ENCODE assay signal across 8 mouse cellular contexts in the genomic region with DNA sequence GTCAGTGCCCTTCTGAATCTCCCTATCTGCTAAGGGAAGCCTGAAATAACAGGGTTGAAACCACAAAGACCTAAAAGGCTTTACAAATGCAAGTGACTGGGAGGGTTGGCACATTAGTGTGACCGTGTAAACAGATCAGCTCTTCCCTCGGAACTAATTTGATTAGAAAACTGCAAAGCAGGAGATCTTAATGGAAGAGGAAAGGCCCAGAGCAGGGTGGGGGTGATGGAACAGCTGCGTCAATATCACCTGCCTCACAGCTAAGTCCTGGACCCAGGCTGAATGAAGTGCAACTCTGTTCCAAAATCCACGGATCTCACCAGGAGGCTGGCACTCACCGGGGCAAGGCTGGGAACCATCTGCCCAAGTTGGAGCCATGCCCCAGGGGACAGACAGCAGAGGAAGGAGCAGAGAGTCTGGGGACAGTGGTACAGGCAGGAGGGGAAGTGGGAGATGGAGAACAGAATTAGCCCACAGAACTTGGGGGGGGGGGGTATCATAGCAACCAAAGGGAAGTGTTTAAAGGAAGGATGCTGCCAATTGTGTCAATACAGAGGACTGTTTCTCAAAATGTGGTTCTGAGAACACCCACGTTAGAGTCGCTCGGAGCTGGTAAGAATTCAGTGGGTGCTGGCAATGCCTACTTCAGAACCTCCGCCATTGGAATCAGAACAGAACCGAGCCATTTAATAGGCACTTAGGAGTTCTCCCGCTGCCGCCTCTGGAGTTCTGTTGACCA. TPM values are rescaled to one million over a fixed set of nuclear protein-coding genes. Genes with fewer than 3 reads are reported as not detected.
DNase-seq lines count a peak whose midpoint lies in the region; ATAC-seq lines count a peak whose summit lies in the region.

No protein-coding gene starts in this region.

- no peak overlapping the region for H3K9ac ChIP-seq in forebrain, embryonic 11.5 days (ENCODE audit: low read length)

- no peak overlapping the region for H3K4me3 ChIP-seq in forebrain, embryonic 10.5 days
- no peak overlapping the region for H3K4me3 ChIP-seq in forebrain, embryonic 11.5 days (ENCODE audit: low read depth, low read length)

- H3K4me1 ChIP-seq in forebrain, embryonic 10.5 days, result peaks cover 20% of the 10 kb centered on the region
- no peaks in the 10 kb centered on the region for H3K4me1 ChIP-seq in forebrain, embryonic 11.5 days (replicated peaks; ENCODE audit: control insufficient read depth, insufficient read depth, low read length)

- H3K36me3 ChIP-seq in forebrain, embryonic 10.5 days (replicated peaks), result no peaks in the 10 kb centered on the region
- H3K36me3 ChIP-seq in forebrain, embryonic 11.5 days (ENCODE audit: control insufficient read depth, insufficient read depth, low read length), result no peaks in the 10 kb centered on the region

- peak overlapping the region; percentile 6; the same call in 1 of the 2 replicates for H3K27ac ChIP-seq in forebrain, embryonic 10.5 days
- H3K27ac ChIP-seq in forebrain, embryonic 11.5 days (ENCODE audit: low read depth, low read length), result no peak overlapping the region

- no peak for DNase-seq in forebrain, embryonic 10.5 days (ENCODE audit: extremely low spot score, low spot score)
- DNase-seq in forebrain, embryonic 11.5 days (ENCODE audit: low spot score), result no peak
- peak; percentile 49 to 54 for DNase-seq in frontal cortex, postnatal 10 days (ENCODE audit: low spot score in 2 of 2)
- peak; percentile 68 to 71 for DNase-seq in left cerebral cortex, postnatal 10 days (ENCODE audit: extremely low spot score in 1 of 2, low spot score in 2 of 2)
- DNase-seq in right cerebral cortex, postnatal 36 days (ENCODE audit: low spot score in 2 of 2), result peak; percentile 62 to 66
- no peak for DNase-seq in thymus, postnatal 14 days
- no peak for DNase-seq in adrenal gland, postnatal 36 days
- no peak for DNase-seq in kidney, postnatal 25 days

- no peaks in the 10 kb centered on the region for H3K27me3 ChIP-seq in forebrain, embryonic 10.5 days (ENCODE audit: poor library complexity, severe bottlenecking)
- no peaks in the 10 kb centered on the region for H3K27me3 ChIP-seq in forebrain, embryonic 11.5 days (ENCODE audit: control insufficient read depth, insufficient read depth, low read length)

- no peak for ATAC-seq in forebrain, embryonic 11.5 days (replicated peaks; ENCODE audit: low FRiP score)

- 77% methylated on average over 12 of the region's 12 CpGs for WGBS in forebrain, embryonic 10.5 days
- 77% methylated on average over 12 of the region's 12 CpGs for WGBS in forebrain, embryonic 11.5 days

- intact Hi-C loops in left cerebral cortex, postnatal 10 days (cut with DNase I), result no loop called here

- H3K9me3 ChIP-seq in forebrain, embryonic 10.5 days, result no peaks in the 10 kb centered on the region
- no peaks in the 10 kb centered on the region for H3K9me3 ChIP-seq in forebrain, embryonic 11.5 days (ENCODE audit: control insufficient read depth, low read length)

- no peak overlapping the region for H3K4me2 ChIP-seq in forebrain, embryonic 11.5 days (ENCODE audit: low read depth, low read length, severe bottlenecking)

RNA-seq across cellular contexts. Expression of a gene that starts 14.4 kb away (rescaled TPM):
- polyA plus RNA-seq in forebrain, embryonic 10.5 days (2016; fragmentation: Nextera tagmentation; extraction: Ambion mirVana), result 45.8 and 47.6 TPM in 2 replicates
- polyA plus RNA-seq in forebrain, embryonic 11.5 days (2014; fragmentation: Nextera tagmentation; extraction: Ambion mirVana), result 47.2 and 50.3 TPM in 2 replicates
- 10 to 100 TPM; 15.7 to 16.0 TPM for total RNA-seq in left cerebral cortex, postnatal 10 days (2021)
- total RNA-seq in adrenal gland, postnatal 36 days (2021), result 10 to 100 TPM; 13.4 to 13.7 TPM

RNA-seq across cellular contexts. Expression of a gene that starts 26.0 kb away (rescaled TPM):
- polyA plus RNA-seq in forebrain, embryonic 10.5 days (2016; fragmentation: Nextera tagmentation; extraction: Ambion mirVana), result 0.25 and 0.63 TPM in 2 replicates
- 0.69 and 1.2 TPM in 2 replicates for polyA plus RNA-seq in forebrain, embryonic 11.5 days (2014; fragmentation: Nextera tagmentation; extraction: Ambion mirVana)
- total RNA-seq in left cerebral cortex, postnatal 10 days (2021), result 100 to 1,000 TPM; 105 to 108 TPM
- total RNA-seq in adrenal gland, postnatal 36 days (2021), result under 1 TPM; 0.56 to 0.99 TPM

Comparison
In these comparisons a context has a peak if more than half of its experiments do, and no peak if none do; other contexts are left out.
1. DNase-seq: peak in frontal cortex, postnatal 10 days (2 of 2), left cerebral cortex, postnatal 10 days (2 of 2) and right cerebral cortex, postnatal 36 days (2 of 2); none in forebrain, embryonic 10.5 days (single experiment), forebrain, embryonic 11.5 days (single experiment), thymus, postnatal 14 days (single experiment), adrenal gland, postnatal 36 days (0 of 2) and kidney, postnatal 25 days (0 of 2).
2. RNA of a gene that starts 26.0 kb away (total RNA-seq): 105 to 108 TPM in left cerebral cortex, postnatal 10 days; 0.56 to 0.99 TPM in adrenal gland, postnatal 36 days; every median in the first group is over 10 times any median in the second.